Mouse (Mus musculus): Measurements from ENCODE around the gene Dnajc11.

Dnajc11 gene

GRCm38 (mm10) chr4:151985886-151986285 is 52.4 kb downstream of the Dnajc11 start:
- no peak for DNase-seq (ENCODE audit: low spot score)

DNA sequence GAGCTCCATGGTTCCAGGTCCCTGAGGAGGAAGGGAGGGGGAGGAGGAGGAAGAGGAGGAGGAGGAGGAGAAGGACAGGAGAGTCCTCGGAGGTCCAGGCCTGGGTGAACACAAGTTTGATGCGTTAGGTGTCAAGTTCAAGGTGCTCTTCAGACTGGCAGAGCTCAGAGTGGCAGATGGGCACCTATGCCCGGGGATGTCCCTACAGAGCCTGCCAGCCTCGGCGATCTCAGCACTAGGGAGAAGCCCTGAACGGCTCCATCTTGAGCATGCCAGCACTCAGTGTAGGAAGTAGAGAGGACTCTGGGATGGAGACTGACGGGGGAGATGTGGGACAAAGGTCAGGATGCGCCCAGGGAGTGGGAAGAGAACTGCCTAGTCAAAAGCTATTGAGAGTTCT is 53.2 kb downstream of the Dnajc11 start:
- DNase-seq (ENCODE audit: low spot score) = no peak

DNA sequence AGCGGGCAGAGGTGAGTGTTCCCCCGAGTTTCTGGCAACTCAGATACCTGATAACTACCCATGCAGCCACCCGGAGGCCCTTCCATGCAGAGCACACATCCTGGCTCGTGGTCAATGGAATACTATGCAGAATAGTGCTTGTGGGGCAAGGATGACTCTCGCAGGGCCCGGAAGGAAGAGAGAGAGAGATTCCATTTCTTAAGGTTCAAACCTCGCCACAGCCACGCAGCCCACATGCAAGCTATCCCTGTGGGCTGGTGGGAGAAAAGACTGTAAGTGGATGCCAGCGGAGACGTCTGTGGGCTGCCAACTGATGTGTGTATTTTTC is 54.5 kb downstream of the Dnajc11 start:
- no peak for DNase-seq (ENCODE audit: low spot score)

- DNase-seq (ENCODE audit: low spot score) = peak; percentile 78
Measured at GRCm38 (mm10) chr4:151988342-151989109, 55.0 kb downstream of the Dnajc11 start, which contains the start of gene Thap3. Thap3 (minus strand) TSS chr4:151988997.

GRCm38 (mm10) chr4:151989110-151989488 is 55.6 kb downstream of the Dnajc11 start:
- no peak for DNase-seq (ENCODE audit: low spot score)

- DNase-seq (ENCODE audit: low spot score) = no peak
Measured at GRCm38 (mm10) chr4:151992091-151992490, 58.6 kb downstream of the Dnajc11 start.

DNA sequence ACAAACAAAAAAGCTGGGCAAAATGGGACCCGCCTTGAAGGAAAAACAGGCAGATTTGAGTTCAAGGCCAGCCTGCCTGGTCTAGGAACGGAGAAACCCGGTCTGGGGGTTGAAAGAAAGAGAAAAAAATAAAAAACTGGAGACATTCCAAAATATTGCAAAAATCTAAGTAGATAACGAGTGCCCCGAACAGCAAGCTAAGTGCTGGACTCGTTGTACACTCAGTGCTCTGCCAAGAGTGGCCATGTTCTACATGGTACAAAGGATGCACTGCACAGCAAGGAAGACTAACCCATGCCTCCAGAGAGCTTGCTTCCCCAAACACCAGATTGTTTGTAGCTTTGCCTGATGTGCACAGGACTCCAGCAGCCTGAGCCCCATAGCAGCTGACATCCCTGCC is 59.5 kb downstream of the Dnajc11 start:
- DNase-seq (ENCODE audit: low spot score) = no peak

DNA sequence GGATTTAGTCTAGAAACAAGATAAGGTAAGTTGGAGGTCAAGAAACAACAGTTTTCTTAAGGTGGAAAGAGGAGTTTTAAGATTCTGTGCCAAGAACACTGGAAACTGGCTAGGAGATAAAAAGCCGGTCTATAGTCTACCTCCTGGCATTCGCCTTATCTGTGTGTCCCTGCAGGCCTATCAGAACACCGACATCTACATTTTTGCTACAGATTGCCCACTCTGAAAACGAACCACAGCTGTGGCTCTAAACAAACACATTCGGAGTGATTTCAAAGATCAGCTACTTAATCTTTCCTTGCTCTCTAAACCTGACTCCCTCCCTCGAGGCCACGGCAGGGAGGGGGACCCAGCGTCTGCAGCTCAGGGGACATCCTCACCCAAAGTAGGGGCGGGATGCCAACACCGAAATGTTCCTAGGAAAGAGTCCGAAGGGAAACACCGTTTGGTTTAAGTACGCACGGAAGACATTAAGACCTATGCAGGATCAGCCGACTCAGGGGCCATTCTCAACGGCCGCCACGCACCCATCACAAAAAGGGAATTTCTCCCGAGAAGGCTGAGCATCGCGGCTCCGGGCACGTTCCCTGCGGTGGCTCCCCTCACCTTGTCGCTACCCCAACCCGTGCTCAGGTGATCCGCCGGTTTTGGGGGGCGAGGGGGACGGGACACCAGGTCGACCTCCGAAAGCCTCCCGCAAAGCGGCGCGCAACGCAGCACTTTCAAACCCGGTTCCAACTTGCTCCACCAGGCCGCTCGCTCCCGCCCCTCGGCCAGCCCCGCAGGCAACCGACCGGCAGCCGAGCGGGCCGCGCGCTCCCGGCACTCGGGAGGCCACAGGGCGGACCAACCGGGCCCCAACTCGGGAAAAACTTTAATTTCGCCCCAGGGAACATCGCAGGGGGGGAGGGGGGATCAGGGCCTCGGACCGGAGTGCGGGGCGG is 61.0 kb downstream of the Dnajc11 start:
- no peak for DNase-seq (ENCODE audit: low spot score)

DNA sequence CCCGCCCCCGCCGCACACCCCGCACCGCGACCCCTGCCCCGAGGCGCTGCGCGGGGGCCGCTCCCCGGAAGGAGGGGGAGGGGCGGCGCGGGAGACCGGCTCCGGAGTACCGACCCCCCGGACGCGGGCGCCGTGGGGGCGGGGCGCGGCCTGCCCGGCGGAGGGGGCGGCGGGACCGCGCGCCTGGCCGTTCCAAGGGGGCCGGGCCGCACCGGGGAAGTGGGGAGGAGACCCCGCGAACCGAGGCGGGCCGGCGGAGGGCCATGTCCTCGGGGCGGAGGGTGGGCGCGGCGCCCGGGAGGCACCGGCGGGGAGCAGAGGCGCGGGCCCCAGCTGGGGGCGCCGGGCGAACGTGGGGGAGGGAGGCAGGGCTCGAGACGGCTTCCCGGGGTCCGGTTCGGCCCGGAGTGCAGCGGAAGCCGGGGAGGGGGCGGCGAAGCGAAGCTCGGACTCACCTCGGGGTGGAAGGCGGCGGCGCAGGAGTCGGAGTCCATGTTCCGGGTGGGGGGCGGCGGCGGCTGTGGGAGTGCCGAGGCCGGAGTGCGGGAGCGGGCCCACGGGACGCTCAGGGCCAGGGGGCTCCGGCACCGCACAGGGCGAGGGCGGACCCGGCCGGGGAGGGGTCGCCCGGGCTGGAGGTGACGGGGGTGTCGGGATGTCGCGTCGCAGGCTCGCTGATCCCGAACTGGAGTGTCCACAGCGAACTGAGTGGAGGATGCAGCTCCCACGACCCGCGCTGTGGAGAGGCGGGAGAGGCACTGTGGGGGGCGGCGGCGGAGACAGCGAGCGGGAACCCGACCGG is 62.1 kb downstream of the Dnajc11 start:
- DNase-seq (ENCODE audit: low spot score) = peak; percentile 48

DNA sequence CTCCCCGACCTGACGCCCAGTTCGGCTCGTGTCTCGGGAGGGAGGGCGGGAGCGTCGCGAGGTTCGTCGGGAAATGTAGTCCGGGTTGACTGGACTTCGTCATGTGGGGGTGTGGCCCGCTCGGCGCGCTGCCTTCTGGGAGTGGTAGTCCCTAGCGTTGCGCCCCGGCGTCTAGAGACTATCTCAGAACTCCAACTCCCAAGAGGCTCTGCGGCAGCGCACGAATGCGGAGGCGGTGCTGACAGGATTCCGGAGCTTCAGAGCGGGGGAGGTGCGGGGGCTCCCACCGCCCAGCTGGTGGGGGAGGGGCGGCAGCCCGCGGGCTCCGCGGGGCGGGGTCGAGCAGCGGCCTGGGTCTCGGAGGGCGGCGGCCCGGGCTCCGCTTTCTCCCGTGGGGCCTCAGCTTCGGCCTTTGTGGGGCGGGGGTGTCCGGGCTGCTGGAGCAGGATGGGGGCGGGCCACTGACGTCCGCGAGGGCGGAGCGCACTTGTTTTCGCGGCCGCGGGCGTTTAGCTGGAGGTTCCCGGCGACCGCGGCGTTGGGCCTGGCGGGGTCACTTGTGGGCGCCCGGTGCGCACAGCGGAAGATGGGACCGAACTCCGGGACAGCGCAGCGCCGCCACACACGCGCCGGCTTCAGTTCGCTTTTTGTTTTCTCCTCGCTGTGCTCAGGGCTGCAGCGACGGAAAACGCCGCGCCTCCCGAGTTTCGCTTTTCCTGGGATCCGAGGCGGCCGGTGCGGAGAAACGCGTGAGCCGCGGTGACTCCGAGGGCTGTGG is 62.9 kb downstream of the Dnajc11 start, which contains the start of gene Phf13:
TSS of gene Phf13 (minus strand) at position 86 of the 778 bp plus-strand sequence.
- DNase-seq (ENCODE audit: low spot score) = peak; percentile 99

DNA sequence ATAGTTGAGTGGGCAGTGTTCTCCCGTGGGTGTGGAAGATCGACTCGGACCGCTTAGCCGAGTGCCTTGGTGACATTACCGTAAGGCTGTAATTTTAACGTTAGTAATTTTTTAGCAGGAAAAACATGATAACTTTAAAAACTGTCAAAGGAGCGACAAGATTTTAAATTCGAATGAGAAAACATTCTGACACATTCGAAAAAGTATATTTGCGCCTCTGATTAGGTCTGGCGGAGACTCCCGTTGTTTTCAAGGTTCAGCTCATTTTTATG is 63.4 kb downstream of the Dnajc11 start:
- DNase-seq (ENCODE audit: low spot score) = no peak

- DNase-seq (ENCODE audit: low spot score) = no peak
Measured at GRCm38 (mm10) chr4:151997701-151998100, 64.2 kb downstream of the Dnajc11 start.

DNA sequence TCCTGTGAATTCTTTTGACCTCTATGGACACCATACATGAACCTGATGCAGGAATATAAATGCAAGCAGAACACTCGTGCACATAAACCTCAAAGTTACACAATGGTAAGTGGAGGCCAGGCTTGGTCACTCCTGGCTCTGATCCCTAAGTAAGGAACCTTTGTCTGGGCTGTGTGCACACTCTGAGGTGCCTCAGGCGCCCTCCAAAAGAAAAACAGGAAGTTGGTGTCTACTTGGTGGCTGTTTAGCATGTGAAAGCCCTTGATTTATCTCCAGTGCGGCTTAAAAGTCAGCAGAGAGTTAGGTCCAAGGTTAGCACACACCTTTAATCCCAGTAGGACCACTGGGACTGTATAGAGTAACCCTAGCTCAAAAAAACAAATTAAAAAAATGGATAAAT is 66.0 kb downstream of the Dnajc11 start:
- no peak for DNase-seq (ENCODE audit: low spot score)

GRCm38 (mm10) chr4:152000906-152001305 is 67.4 kb downstream of the Dnajc11 start:
- no peak for DNase-seq (ENCODE audit: low spot score)

- DNase-seq (ENCODE audit: low spot score) = no peak
Measured at GRCm38 (mm10) chr4:152001335-152001734, 67.8 kb downstream of the Dnajc11 start.

GRCm38 (mm10) chr4:152002063-152002462 is 68.6 kb downstream of the Dnajc11 start:
- no peak for DNase-seq (ENCODE audit: low spot score)

GRCm38 (mm10) chr4:152006137-152006536 is 72.6 kb downstream of the Dnajc11 start:
- no peak for DNase-seq (ENCODE audit: low spot score)

- DNase-seq (ENCODE audit: low spot score) = no peak
Measured at GRCm38 (mm10) chr4:152006812-152007211, 73.3 kb downstream of the Dnajc11 start.

DNA sequence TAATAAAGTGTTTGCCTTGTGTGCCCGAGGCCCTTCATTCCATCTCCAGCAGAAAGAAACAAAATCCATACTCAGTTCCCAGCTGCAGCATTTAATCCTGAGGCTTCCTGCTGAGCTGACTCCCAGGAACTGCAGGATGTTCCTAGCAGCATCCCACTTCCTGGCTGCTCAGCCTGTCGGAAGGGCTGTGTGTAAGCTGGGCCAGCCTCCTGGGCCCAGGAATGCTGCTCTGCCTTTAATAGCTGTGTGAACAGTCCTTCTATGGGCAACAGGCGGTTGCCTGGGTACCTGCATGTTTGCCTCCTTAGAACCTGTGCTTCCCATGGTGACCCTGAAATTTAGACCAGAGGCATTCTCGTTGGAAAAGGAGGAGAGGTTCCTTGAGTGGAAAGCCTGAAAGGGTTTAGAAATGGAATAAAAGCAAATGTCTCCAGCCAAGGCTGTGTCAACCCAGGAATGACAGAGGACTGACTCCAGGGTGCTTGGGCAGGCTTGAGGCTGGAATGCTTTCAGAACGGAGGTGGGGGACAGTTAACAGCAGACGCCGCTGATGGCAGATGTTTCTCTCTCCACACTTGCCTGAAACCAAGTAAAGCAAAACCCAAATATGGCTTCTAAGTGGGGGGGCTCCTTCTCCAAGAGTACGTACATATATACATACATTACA is 74.1 kb downstream of the Dnajc11 start:
- DNase-seq (ENCODE audit: low spot score) = peak; percentile 46

- no peak for DNase-seq (ENCODE audit: low spot score)
Measured at GRCm38 (mm10) chr4:152008148-152008500, 74.6 kb downstream of the Dnajc11 start.

DNA sequence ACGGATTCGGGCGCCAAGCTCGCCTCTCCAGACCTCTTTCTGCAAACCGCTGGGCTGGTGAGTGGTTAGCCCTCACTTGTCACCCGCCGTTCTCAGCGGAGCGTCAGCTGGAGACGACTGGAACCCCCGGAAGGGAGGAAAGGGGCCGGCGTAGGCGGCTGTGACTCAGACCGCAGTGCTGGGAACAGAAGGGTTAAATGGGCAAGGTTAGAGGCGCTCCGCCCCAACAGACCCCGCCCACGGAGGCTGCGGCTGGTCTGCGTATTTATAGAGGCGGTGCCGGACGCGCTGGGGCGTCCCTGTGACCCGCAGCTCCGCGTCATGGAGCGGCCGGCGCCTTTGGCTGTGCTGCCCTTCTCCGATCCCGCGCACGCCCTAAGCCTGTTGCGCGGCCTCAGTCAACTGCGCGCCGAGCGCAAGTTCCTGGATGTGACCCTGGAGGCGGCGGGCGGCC is 75.2 kb downstream of the Dnajc11 start, which contains the start of gene Klhl21:
TSS of gene Klhl21 (plus strand) at position 182 of the 454 bp plus-strand sequence.
- DNase-seq (ENCODE audit: low spot score) = peak; percentile 96

All from layer of hippocampus, adult 11-12 months (tissue).